Mouse (Mus musculus) heart, adult 8-10 months (tissue): Measurements from ENCODE around the gene Dctd. TPM values are rescaled to one million over a fixed set of nuclear protein-coding genes. Genes with fewer than 3 reads are reported as not detected.
"Not testable (repeated sequence)": the region's sequence is repeated elsewhere in the genome, so short reads cannot be mapped to it uniquely, and the experiment has no call there.

Experiments used
- DNase-seq: peaks from one replicate; pipeline ENCODE4 v3.0.0; 2022; ENCODE audit warnings: low spot score
- total RNA-seq, 4 experiments: library from RNA; stranded (reverse); gene quantifications; 2 replicates each; pipeline ENCODE4 v1.2.4; 2022

Gene Dctd
- total RNA-seq, 4 experiments from 2014 or later = 0.65 to 1.4 (median 1.1) TPM

DNA sequence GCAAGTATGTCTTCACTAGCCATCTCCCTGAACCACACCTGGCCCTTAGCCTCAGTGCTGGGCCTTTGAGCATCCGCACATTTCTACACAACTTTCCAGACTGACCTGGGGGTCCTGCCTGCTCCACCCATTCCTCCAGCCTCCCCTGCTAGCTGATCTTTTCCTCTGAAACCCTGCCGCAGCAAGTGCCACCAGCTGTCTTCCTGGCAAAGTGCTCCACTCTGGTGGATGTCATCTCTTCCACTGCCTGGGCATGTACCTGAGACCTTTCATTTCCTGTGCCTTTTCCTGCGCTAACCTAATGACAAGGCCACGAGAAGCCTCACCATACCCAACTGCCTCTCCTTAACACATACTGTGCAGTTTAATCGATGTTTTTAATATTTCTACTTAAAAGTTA, 46.9 kb downstream of the Dctd start:
- no peak for DNase-seq

DNA sequence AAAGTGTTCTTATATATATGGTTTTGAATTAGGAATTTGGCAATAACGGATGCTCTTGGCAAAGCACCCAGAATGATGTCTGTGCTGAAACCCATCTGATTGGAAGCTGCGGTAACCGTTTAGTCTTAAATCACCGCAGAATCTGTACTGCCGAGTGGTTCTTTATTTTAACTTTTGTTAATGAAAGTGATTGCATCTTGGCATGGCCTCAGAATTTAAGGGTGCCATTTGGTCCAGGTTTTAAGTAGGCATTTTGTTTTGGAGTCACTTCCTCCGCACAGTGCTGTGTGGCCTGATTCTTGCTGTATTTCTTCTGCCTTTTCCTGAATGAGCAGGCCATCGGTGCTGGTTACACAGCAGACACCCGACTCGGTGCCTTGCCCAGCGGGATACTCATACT, 47.6 kb downstream of the Dctd start:
- DNase-seq = no peak

DNA sequence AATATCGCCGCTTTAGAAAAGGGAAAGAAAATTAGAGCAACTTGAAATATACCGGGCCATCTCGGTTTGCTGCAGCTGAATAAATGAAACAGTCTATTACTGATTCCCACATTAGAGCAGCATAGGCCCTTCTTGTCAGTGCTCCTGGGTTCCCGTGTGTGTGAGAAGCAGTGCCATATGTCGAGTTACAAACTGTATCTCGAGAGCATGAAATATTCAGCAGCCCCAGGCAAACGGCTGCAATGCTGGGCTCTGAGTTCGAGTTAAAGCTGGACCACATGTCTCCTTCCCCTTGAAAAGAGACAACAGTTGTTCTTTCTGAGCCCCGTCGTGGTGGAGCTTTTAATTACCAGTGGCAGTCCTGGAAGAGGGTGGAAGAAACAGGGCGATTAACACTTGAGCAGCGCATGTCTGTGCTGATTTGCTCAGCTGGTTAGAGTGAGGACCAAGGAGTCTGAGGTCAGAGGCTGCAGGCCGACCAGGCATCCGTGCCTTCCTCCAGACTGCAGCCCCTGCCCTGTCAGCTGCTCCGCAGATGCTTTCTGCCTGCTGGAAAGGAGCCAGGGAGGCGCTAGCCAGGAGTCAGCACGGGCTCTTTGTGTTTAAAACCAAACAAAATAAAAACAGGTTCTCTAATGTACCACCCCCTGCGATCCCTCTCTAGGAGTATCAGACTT, 53.3 kb downstream of the Dctd start:
- peak; percentile 3 for DNase-seq

DNA sequence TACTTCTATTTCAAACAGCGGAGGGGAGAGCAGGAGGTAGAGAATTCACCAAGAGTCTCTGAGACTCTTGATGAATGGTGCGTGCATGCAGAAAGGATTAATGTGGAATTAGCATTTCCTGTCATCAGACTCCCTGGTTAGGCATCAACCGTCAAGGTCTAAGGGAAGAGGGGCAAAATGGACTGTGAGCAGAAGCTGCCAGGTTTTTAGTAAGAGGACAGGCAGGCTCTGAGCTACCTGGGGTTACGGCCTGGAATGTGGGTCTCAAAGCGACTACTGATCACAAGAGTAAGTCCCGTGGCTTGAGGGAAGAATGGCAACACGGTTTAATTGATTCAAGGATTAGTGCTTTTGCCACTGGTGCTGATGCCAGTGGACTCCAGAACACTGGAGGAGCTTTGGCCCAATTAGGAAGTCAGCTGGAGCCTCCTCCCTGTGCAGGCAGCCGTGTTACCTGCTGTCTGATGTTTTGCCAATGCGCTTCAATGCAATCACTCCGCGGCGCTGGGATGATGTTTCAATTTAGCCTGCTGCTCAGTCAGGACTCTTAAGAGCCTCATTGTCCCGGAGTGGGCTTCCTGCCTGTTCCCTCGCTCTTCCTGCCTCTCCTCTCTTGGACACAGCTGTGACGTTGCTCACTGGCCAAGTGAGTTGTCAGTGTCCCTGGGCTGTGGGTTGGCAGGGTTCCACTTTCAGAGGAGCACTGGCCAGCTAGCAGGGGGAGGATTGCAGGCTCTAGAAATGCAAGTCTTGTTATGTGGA, 54.6 kb downstream of the Dctd start:
- peak; percentile 65 for DNase-seq

DNA sequence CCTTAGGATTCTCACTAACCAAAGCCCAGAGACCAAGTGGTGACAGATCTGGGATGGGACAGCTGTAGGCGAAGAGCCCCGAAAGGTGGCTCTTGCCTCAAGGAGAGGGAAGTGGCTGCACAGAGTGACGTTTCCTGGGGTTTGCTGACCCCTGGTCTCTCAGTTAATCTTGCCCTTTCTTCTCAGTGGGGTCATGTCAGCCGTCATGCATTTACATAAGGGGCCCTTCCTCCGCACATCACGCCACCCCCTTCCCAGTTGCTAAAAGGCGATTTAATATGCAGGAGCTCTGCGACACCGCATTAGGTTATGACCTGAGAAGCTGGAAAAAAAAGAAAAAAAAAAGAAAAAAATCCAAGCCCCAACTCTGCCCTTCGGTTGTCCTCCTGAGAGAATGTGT, 58.8 kb downstream of the Dctd start:
- DNase-seq = no peak

DNA sequence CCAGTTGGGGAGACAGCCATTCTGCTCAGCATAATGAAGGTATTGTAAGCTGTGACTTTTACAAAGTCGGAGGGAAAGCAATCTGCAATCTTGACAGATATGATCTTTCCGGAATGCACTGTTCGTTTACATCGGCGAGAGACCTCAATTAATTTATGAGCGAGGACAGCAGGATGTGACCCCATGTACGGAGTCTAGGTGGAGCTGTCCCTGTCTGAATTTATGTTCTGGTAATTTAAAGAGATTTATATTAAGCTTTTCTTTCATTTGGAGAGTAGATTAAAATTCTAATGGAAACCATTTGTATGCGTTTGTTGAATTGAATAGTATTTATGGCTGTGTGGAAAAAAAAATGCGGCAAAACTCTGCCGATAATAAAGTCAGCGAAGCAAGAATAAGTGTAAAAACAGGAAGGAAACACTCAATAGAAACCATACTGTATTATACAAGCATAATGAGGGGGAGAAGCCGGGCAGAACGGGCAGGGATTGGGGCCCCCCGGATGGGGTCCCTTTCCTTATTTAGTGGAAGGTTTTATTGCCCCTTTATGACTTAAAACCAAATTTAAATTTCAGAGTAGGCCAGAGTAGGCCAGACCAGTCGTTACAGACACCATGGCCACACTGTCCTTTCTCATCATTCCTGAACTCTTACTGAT, 59.8 kb downstream of the Dctd start:
- DNase-seq = no peak

DNA sequence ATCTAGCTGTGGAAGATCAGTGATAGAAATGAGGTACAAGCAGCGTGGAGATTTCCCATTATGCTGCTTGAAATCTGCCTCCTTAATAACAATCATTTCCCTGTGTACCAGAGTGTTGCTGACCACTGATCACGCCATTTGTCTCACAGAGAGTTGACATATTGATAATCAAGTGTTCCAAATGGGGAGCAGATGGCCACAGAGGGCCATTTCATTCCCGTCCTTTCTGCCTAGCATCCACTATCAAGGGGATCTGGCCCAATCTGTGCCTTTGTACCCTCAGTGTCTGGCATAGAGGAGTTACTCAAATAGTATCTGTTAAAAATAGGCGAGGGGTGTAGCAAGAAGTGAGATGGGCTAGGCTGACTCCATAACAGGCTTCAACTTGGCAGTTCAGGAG, 78.5 kb downstream of the Dctd start:
- no peak for DNase-seq

DNA sequence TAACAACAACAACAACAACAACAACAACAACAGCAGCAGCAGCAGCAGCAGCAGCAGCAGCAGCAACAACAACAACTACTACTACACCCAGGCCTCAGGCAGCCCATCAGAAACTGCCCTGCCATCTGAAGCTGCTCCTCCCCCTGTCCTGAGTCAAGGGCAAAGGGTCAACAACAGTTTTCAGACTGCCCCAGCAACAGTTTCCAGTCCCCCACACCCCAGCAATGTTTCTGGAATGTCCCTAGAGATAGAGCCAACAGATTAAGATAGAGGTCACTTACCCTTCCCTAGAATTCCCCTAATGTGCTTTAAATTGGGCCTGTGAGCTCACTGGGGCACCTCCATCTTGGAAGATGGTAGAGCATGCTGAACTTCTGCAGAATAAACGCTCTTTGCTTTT, 79.0 kb downstream of the Dctd start:
- no peak for DNase-seq

DNA sequence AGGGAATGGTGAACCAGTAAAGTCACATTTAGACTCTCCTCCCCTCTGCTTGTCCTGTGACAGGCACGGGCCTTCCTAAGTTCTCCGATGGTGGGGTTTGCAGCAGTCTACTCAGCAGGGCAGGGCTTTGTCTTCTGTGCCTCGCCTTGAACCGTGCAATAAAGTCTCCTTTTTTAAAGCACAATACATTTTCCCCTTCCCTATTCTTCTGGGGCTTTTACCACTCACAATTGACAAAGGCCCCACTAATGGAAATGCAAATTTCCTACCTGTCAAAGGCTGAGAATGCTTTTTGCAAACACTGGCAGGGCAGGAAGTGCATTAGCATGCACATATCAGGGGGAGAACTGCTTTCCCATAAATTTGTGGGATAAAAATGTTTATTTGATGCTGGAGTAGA, 80.1 kb downstream of the Dctd start:
- DNase-seq = no peak

DNA sequence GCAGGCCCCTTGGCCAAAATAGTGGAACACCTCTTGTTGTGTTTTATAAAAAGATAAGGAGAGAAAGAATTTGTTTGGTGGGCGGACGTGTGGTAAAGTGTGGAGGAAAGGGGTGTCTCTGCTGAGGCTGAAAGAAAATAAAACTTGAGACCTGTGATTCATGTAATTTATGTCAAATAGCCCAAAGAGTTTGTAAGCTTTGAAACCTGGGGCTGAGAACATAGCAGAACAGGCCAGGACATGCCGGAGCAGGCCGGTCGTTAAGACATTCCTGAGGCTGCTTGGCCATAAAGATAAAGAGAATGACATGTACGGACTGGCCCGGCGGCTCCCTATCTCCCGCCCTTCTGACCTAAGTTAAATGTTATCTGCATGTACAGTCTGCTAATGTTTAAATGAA, 81.3 kb downstream of the Dctd start:
- DNase-seq = not testable (repeated sequence)

DNA sequence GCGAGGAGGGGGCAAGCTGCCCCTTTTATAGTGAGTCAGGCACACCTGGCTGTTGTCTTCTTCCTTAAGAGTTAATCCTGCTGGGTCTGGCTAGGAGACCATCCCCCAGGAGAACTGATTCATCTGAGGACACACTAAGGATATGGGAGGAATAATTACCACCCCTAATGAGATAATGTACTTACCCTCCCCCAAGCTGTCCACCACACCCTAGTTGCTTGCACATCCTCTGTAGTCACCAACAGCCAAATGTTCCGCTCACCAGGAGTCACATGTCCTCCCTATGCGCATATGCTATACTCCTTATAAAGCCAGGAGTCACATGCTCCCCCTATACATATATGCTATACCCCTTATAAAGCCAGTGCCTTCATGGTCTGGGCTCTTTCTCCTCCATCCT, 82.1 kb downstream of the Dctd start:
- no peak for DNase-seq

DNA sequence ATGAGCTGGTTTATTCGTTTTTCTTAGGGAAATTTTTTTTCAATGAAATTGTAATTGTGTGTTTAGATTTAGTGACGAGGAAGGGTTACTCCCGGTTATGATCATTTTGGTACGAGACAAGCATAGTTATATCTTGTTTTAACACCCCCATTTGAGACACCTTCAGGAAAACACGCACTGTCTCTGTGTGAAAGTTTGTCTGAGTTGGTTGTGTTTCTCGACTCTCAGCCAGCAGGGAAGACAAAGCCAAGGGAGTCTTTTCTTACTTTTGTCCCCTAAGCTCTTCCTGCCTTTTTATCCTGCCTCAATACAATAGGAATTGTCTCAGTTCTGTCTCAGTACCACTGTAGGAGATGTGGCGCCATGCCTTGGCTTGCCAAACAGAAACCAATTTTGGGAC, 84.9 kb downstream of the Dctd start:
- no peak for DNase-seq

DNA sequence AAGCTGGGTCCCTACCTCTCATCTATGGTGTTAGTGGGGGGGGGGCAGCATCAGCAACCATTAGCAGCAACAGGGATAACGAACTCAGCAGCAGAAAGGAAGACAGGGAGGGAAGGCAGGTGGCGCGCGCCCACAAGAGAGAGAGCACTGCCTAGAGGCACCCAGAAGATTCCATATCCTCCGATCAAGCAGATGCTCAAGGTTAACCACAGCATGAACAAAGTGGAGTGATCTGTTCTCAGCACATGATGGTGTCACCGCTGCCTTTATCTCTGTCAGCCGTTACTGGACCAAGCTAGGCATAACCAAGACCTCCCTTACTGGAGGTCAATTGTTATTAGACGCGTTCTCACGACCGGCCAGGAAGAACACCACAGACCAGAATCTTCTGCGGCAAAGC, 89.7 kb downstream of the Dctd start:
- DNase-seq = no peak

DNA sequence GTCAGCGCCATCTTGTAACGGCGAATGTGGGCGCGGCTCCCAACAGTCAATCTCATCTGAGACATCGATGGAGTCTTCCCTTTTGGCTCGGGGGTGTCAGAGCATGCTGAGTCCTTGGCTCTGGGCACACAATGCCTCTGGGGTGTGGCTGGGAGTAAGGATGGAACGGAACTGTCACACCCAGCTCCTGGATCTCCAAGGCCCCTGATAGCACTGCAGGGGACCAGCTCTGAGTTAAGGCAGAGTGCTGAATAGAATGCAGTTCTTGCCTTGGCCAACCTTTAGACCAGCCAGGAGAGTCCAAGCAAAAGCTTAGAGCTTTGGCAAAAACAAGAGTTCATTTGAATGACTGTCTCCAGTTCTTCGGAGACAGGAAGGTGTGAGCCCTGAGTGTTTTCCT, 97.1 kb downstream of the Dctd start:
- no peak for DNase-seq

DNA sequence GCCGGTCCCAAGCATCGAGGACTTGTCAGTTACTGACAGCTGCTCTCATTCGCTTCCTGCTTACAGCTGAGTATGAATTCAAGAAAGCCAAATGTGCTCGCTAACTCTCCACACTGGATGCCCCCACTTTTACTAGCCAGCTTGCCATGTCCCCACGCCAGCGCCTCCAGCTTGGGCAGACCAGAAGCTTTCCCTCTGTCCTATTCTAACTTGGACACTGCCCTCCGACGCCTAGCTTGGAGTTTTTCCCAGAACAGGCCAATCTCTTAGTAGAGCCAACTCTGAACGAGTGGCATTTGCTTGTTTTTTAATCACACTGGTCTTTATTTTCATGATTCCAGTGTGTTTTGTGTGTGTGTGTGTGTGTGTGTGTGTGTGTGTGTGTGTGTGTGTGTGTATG, 100.3 kb downstream of the Dctd start:
- DNase-seq = no peak

DNA sequence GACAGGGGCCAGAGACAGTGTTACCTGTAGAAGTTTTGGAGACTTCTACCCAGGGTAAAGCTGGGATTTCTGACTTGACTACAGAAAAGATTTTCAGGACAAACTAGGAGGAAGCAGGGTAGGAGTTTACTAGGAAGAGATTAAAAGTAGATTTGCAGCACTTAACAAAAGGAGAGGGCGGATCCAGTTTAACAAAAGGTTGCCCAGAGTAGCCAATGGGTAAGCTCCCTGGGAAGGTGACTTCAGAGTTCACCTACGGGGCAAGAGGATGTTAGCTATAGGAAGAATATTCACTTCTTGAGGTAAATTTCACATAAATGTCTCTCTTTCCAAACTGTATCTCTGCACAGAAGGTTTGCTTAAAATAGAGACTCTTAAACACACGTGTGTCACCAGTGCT, 103.7 kb downstream of the Dctd start:
- no peak for DNase-seq

Other genes starting within 250 kb of the Dctd start
- 10 to 100 TPM; 24.1 to 25.3 (median 24.6) TPM for gene Wwc2, start 108.2 kb upstream of the Dctd start, total RNA-seq